Mouse (Mus musculus) lung, postnatal 0 days (tissue): ENCODE data around the gene Vps37d. TPM values are rescaled to one million over a fixed set of nuclear protein-coding genes. Genes with fewer than 3 reads are reported as not detected.

Experiments used
- ATAC-seq: fragments of 200-750 bp; cut with Nextera tagmentation; 2 replicates; pipeline ENCODE4 v1.8.0; 2017; ENCODE audit warnings: moderate library complexity
- DNase-seq: peaks from one replicate; pipeline ENCODE4 v3.0.0-alpha.2; 2016; ENCODE audit warnings: low spot score
- H3K27ac ChIP-seq: fragments of 300-500 bp; sonication (generic); 2 replicates; pipeline ENCODE4 v1.5.1; 2014; ENCODE audit warnings: antibody characterized with exemption, mild to moderate bottlenecking, low read length, mixed read lengths
- H3K27me3 ChIP-seq: fragments of 300-500 bp; sonication (generic); replicated peaks from 2 replicates; pipeline ENCODE4 v1.6.1; 2014; ENCODE audit warnings: low read length, mixed read lengths; ENCODE audit not compliant: insufficient read depth
- H3K36me3 ChIP-seq: fragments of 300-500 bp; sonication (generic); 2 replicates; pipeline ENCODE4 v1.6.1; 2014; ENCODE audit warnings: low read length, mixed read lengths; ENCODE audit not compliant: insufficient read depth
- H3K4me1 ChIP-seq: fragments of 300-500 bp; sonication (generic); 2 replicates; pipeline ENCODE4 v1.6.1; 2014; ENCODE audit warnings: antibody characterized with exemption, low read depth, low read length, mixed read lengths; ENCODE audit not compliant: insufficient read depth
- H3K4me2 ChIP-seq: fragments of 300-500 bp; sonication (generic); replicated peaks from 2 replicates; pipeline ENCODE4 v1.6.1; 2014; ENCODE audit warnings: low read depth, mild to moderate bottlenecking, low read length, moderate library complexity, mixed read lengths
- H3K4me3 ChIP-seq: fragments of 300-500 bp; sonication (generic); 2 replicates; pipeline ENCODE4 v1.5.1; 2014; ENCODE audit warnings: low read depth, low read length
- H3K9ac ChIP-seq: fragments of 300-500 bp; sonication (generic); replicated peaks from 2 replicates; pipeline ENCODE4 v1.6.1; 2014; ENCODE audit warnings: low read depth, mild to moderate bottlenecking
- H3K9me3 ChIP-seq: fragments of 300-500 bp; sonication (generic); 2 replicates; pipeline ENCODE4 v1.6.1; 2016; ENCODE audit warnings: low read length, mixed read lengths
- CTCF ChIP-seq: IDR thresholded peaks from 2 replicates; pipeline ENCODE4 v1.5.1; 2016; ENCODE audit warnings: antibody characterized with exemption, mild to moderate bottlenecking
- EP300 ChIP-seq: IDR thresholded peaks from 2 replicates; pipeline ENCODE4 v1.6.1; 2016; ENCODE audit warnings: antibody characterized with exemption, mild to moderate bottlenecking, control low read depth
- WGBS: fragments of 180-500 bp; shearing (Covaris S2); extraction: QIAGEN DNeasy Blood & Tissue Kit; methylation state at CpG from one replicate; pipeline ENCODE4 v1.1.7; 2014; 5-methylcytosine and 5-hydroxymethylcytosine counted together
- polyA plus RNA-seq: library from polyadenylated mRNA; unstranded; fragments of >200 nt; fragmentation: Nextera tagmentation; extraction: Ambion mirVana; gene quantifications from 2 replicates; pipeline ENCODE4 v1.2.1, GENCODE M21; 2015

Vps37d gene
- polyA plus RNA-seq, 1 experiment from 2014 or later: 4.4 TPM

- H3K36me3 ChIP-seq: no peaks in the 10 kb centered on the region
- 85% methylated on average over 9 of the region's 9 CpGs for WGBS
- no peaks in the 10 kb centered on the region for H3K4me1 ChIP-seq
- no peak overlapping the region for H3K4me2 ChIP-seq
- DNase-seq: no peak
- no peaks in the 10 kb centered on the region for H3K27me3 ChIP-seq
- H3K9me3 ChIP-seq: no peaks in the 10 kb centered on the region
- no peak overlapping the region for H3K27ac ChIP-seq
- no peak for ATAC-seq
- TF ChIP-seq EP300: no peak
- TF ChIP-seq CTCF: no peak
- no peak overlapping the region for H3K9ac ChIP-seq
- H3K4me3 ChIP-seq: no peak overlapping the region
Measured at GRCm38 (mm10) chr5:135039541-135039940, 38.5 kb downstream of the Vps37d start.

GRCm38 (mm10) chr5:135037946-135038345, 40.1 kb downstream of the Vps37d start:
- H3K27me3 ChIP-seq: no peaks in the 10 kb centered on the region
- no peaks in the 10 kb centered on the region for H3K9me3 ChIP-seq
- no peaks in the 10 kb centered on the region for H3K4me1 ChIP-seq
- no peak overlapping the region for H3K9ac ChIP-seq
- TF ChIP-seq EP300: no peak
- no peak for TF ChIP-seq CTCF
- H3K27ac ChIP-seq: no peak overlapping the region
- no peak overlapping the region for H3K4me3 ChIP-seq
- WGBS: 70% methylated on average over 3 of the region's 3 CpGs
- ATAC-seq: no peak
- no peaks in the 10 kb centered on the region for H3K36me3 ChIP-seq
- DNase-seq: no peak
- no peak overlapping the region for H3K4me2 ChIP-seq

GRCm38 (mm10) chr5:135035608-135036359, 42.3 kb downstream of the Vps37d start:
- Histone ChIP-seq H3K9ac (no peak overlapping the region), H3K27me3 (no peaks in the 10 kb centered on the region), H3K4me3 (no peak overlapping the region), H3K27ac (no peak overlapping the region), H3K9me3 (no peaks in the 10 kb centered on the region), H3K4me1 (no peaks in the 10 kb centered on the region), H3K36me3 (no peaks in the 10 kb centered on the region), H3K4me2 (no peak overlapping the region)
- WGBS: 63% methylated on average over 18 of the region's 18 CpGs
- no peak for TF ChIP-seq CTCF
- no peak for TF ChIP-seq EP300
- DNase-seq (no peak), ATAC-seq (no peak)

- H3K27ac ChIP-seq: no peak overlapping the region
- DNase-seq: no peak
- H3K4me1 ChIP-seq: no peaks in the 10 kb centered on the region
- H3K27me3 ChIP-seq: no peaks in the 10 kb centered on the region
- H3K36me3 ChIP-seq: no peaks in the 10 kb centered on the region
- no peak overlapping the region for H3K4me2 ChIP-seq
- 94% methylated on average over 2 of the region's 2 CpGs for WGBS
- TF ChIP-seq EP300: no peak
- TF ChIP-seq CTCF: peak; percentile 40
- no peak overlapping the region for H3K9ac ChIP-seq
- H3K4me3 ChIP-seq: no peak overlapping the region
- H3K9me3 ChIP-seq: no peaks in the 10 kb centered on the region
- ATAC-seq: no peak
Measured at GRCm38 (mm10) chr5:135034593-135034992, 43.5 kb downstream of the Vps37d start.

GRCm38 (mm10) chr5:135032581-135032980, 45.5 kb downstream of the Vps37d start:
- ATAC-seq (no peak), DNase-seq (no peak)
- Histone ChIP-seq H3K4me1 (peaks cover 8% of the 10 kb centered on the region; the same call in 1 of the 2 replicates), H3K4me3 (no peak overlapping the region), H3K27me3 (no peaks in the 10 kb centered on the region), H3K9me3 (no peaks in the 10 kb centered on the region), H3K4me2 (no peak overlapping the region), H3K9ac (no peak overlapping the region), H3K36me3 (no peaks in the 10 kb centered on the region), H3K27ac (no peak overlapping the region)
- WGBS: 84% methylated on average over 5 of the region's 5 CpGs
- TF ChIP-seq CTCF: no peak
- no peak for TF ChIP-seq EP300

GRCm38 (mm10) chr5:135029007-135029854, 48.8 kb downstream of the Vps37d start:
- WGBS: 34% methylated on average over 18 of the region's 18 CpGs
- Histone ChIP-seq H3K9me3 (no peaks in the 10 kb centered on the region), H3K4me3 (no peak overlapping the region), H3K27ac (no peak overlapping the region), H3K9ac (no peak overlapping the region), H3K36me3 (no peaks in the 10 kb centered on the region), H3K27me3 (no peaks in the 10 kb centered on the region), H3K4me1 (peaks cover 8% of the 10 kb centered on the region; the same call in 1 of the 2 replicates), H3K4me2 (0 out of 2 replicates have a peak overlapping the region, but pooled peaks have one; percentile 28)
- DNase-seq (peak; percentile 56), ATAC-seq (peak; percentile 30)
- TF ChIP-seq EP300 (no peak), CTCF (no peak)
